Mouse (Mus musculus) hindlimb bud, embryonic 11.5 days (tissue): ENCODE results near the gene 3110082I17Rik.
"Not testable (repeated sequence)": the region's sequence is repeated elsewhere in the genome, so short reads cannot be mapped to it uniquely, and the experiment has no call there.

Experiments
- DNase-seq: peaks from one replicate; pipeline ENCODE4 v3.0.0-alpha.2; 2012; ENCODE audit warnings: low read depth, low spot score; ENCODE audit errors: extremely low spot score

Gene 3110082I17Rik

GRCm38 (mm10) chr5:139397959-139398753 lies 62.2 kb downstream of the 3110082I17Rik start:
- peak; percentile 57 for DNase-seq

DNA sequence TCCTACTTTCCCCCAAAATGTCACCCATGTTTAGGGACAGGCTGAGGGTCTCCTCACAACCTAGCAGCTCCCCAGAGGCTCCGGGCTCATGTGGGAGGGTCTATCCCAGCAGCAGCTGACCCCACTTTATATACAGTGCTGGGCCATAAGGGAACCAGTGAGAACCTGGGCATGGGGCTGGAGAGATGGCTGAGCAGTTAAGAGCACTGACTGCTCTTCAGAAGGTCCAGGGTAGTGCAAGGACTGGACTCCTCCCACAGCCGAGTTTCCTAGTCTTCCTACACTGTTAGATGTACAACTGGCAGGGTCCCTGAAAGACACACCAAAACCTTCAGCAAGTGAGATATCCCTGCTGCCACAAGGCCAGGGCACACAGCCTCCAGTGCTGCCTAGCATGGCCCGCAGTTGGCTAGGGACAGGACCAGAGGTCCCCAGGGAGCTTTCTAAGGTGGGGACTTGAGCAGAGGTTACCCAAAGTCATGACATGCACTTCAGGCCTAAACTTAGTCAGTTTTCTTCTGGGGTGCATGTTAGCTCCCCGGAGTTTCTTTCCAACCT lies 62.9 kb downstream of the 3110082I17Rik start:
- no peak for DNase-seq

DNA sequence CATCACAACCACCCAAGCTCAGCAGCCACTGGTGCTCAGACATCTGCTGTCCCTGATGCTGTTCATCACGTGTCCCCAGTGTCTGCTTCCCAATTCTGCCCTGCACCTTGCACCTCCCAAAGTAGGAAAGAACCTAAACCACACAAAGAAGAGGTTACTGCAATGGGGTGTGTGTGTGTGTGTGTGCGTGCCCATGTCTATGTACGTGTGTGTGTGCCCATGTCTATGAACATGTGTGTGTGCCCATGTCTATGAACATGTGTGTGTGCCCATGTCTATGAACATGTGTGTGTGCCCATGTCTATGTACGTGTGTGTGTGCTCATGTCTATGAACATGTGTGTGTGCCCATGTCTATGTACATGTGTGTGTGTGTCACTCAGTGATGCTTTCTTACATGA lies 64.8 kb downstream of the 3110082I17Rik start:
- no peak for DNase-seq

DNA sequence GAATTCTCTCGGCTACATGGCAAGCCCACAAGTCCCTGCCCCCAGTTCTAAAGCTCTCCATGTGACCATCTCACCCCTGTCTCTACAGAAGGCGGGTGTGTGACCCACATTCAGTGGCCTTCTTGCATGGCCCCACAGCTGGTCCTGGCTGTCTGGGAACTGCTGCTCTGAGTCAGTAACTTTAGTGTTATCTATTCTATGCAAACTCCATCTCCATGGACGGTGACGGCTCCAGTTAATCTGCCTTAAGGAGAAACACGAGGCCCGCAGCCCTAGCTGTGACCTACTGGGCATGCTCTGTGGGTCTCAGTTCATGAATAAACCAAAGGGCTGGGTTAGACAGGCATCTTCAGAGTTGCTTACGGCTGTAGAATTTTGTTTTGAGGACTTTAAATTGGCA lies 65.9 kb downstream of the 3110082I17Rik start:
- no peak for DNase-seq

- DNase-seq, result no peak
Observed at GRCm38 (mm10) chr5:139393197-139393588, 67.1 kb downstream of the 3110082I17Rik start.

GRCm38 (mm10) chr5:139392219-139393196 lies 67.8 kb downstream of the 3110082I17Rik start:
- DNase-seq, result no peak

- no peak for DNase-seq
Observed at GRCm38 (mm10) chr5:139391309-139391990, 68.9 kb downstream of the 3110082I17Rik start.

- not testable (repeated sequence) for DNase-seq
Observed at GRCm38 (mm10) chr5:139390324-139391119, 69.8 kb downstream of the 3110082I17Rik start.

- DNase-seq, result no peak
Observed at GRCm38 (mm10) chr5:139389676-139390061, 70.7 kb downstream of the 3110082I17Rik start.

DNA sequence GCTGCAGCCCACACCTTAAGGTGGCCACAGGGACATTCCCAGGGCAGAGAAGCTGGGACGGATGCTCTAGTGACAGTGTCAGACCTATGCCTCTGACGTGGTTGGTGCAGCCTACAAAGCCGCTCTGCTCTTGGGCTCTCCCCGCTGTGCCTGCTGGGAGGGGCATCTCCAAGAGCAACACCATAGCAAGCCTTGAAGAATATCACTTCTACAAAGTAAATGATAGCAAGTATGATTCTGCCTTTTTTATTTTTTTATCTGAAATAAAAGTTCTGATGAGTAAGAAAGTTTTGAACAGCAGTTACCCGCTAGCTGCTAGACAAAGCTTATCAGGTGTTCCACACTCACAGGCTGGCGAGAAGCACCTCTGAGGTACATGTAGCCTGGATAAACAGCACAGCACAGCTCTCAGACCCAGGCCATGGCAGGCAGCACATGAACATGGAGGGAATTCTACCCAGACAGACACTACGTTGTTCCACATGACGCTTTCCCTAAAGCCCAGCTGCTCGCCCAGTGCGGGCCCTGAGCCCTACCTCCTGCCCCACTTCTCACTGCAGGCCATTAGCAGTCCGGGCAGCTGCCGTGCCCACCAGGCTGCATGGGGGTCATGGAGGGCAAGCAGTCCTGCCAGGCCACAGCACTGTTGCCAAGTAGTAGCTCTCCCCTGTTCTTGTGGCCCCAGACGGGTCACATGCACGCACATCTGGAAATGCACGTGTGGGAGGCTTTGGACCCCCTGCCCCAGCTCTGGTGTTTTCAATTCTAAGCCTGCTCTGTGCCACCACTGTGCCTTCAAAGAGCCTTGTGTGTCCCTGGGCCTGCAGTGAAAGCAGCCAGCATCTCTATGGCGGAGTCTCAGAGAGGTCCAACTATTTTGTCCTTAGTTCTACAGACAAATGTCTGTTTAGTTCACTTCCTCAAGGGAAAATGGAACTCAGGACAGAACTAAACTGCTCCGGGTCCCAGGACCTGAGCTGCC lies 71.3 kb downstream of the 3110082I17Rik start:
- DNase-seq, result no peak

DNA sequence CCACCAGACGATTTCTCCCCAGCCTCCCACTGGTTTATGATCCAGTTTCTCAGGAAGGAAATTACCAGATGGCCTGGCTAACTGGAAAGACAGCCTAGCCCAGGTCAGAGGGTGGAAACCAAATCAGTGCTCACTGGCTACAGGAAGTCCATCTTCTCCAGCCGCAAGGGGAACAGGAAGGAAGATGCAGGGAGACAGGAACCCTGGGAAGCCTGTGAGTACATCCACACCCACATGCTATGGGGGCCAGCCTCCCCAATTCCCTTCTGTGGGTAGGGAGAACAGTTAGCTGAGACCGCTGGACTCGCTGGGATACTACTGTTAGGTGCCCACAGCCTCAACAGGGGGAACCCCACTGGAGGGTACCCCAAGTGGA lies 72.1 kb downstream of the 3110082I17Rik start:
- no peak for DNase-seq

- DNase-seq, result no peak
Observed at GRCm38 (mm10) chr5:139387329-139388194, 72.8 kb downstream of the 3110082I17Rik start.

- DNase-seq, result no peak
Observed at GRCm38 (mm10) chr5:139386047-139386446, 74.3 kb downstream of the 3110082I17Rik start.

GRCm38 (mm10) chr5:139384531-139384930 lies 75.8 kb downstream of the 3110082I17Rik start:
- no peak for DNase-seq

DNA sequence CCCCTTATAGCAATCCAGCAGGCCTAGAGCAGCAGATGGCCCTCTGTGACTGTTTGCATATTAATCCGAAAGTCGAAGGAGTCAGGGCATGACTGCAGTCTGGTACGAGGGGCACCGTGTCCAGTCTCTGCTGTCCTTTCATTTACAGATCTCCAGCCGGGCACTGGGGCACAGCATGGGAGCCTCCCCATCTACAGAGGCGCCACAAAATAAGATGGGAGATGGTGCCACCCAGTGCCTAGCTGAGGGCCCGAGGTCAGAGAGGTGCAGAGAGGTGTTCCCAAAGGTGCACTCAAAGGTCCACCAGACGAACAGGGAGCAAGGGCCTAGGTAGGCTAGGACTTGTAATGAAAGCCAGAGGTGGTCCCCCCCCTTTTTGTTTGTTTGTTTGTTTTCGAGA lies 77.1 kb downstream of the 3110082I17Rik start:
- DNase-seq, result no peak

DNA sequence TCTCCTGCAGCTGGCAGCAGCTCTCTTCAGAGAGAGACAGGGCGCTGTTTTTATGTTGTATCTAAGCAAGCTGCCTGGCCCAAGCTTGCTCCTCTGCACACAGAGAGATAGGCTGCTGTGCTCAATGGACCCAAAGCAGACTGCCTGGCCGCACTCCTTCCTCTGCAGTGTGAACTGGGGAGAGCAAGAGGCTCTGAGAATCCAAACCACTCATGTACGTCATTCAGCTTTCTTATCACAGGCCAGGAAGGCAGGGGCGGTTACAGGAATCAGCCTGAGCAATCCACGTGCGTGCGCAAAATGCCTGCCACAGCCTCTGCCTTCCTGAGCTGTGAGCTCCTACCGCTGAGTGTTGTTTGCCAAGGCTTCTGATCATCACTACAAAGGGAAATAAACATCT lies 77.6 kb downstream of the 3110082I17Rik start:
- DNase-seq, result no peak

DNA sequence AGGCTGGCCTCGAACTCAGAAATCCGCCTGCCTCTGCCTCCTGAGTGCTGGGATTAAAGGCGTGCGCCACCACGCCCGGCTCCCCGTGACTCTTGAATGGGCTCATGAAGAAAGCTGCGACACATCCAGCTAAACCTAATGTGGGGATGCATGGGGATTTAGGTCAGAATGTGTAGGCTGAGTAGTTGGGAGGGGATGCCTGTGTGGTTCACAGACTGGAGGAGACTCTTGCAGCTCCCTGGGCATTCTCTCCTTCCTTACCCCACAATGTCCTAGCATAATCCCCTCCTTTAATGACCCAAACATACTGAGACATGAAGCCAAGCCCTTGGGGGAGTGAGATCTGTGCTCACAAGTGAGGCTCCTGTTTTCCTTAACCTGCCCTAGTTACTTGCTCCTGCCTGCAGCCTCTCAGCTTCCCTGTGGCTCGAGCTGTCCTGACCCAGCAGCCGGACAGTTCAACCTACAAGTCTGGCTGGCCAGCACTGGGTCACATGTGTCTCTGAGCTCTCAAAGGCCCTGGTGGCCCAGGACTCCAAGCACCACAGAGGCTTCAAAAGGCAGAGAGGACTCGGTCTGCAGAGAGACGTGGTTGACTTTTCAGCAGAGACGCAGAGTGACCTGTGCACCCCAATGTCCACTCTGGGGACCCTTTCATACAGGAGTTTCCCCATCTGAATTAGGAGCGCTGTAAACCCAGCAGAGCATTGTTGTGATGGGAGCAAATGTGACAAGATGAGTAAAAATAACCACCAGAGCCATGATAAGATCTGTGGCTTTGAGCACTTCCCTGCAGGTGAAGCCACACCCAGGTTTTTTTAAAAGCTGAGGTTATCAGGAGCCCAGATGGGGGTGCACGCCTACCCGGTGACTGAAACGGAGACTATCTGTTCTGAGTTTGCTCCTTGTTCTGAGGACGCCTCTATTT lies 78.5 kb downstream of the 3110082I17Rik start:
- DNase-seq, result no peak
